In the genomic region with DNA sequence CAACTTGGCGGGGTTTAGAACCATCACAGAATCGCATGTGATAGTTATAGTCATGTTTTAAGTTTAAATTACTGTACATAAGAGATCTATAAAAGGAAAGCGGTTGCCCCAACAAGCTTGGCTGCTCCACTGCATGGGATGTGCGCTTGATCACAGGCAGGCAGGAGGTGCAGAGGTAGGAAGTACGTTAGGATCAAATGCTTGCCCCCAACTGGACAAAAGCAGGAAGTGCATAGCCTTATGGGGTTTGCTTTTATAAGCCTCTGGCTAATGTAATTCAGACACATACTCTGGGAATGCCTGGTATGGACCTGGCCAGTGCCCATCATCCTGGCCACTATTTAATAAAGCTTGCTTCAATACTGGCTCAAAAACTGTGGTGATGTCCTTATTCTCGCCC, we compare ENCODE assay signal across 14 mouse cellular contexts. TPM values are rescaled to one million over a fixed set of nuclear protein-coding genes. Genes with fewer than 3 reads are reported as not detected.
DNase-seq lines count a peak whose midpoint lies in the region; TF ChIP-seq lines count a peak whose summit lies in the region.
"Had no signal": no experiment of that assay in that cellular context is flagged by ENCODE, and none has a peak within 500 bp of the region (broad histone marks: within the 10 kb centered on the region; RNA-seq: fewer than 3 reads in every experiment).

No protein-coding gene starts in this region.

- TF ChIP-seq POLR2A in cortical plate, adult 2 months (IDR thresholded peaks at IDR 0.05; ENCODE audit: extremely low read depth, insufficient read depth, low read length) = no peak

- no peak overlapping the region for H3K27ac ChIP-seq in layer of hippocampus, adult 2 months
- H3K27ac ChIP-seq in cortical plate, adult 2 months (ENCODE audit: insufficient read depth, low read length) = no peak overlapping the region
- H3K27ac ChIP-seq: heart, embryonic 15.5 days; hindbrain, embryonic 13.5 days; limb, embryonic 10.5 days had no signal

- DNase-seq in layer of hippocampus, adult 2 months (ENCODE audit: low spot score in 2 of 2) = no peak
- no peak for DNase-seq in layer of hippocampus, postnatal 36 days
- DNase-seq in 416B (ENCODE audit: low read depth) = peak; percentile 35
- DNase-seq in retina, embryonic 14.5 days (ENCODE audit: low spot score) = no peak
- DNase-seq in B cell, adult 2 months = no peak
- DNase-seq: cerebellum, adult 9-10 months; gastrocnemius, postnatal 25 days; kidney, adult 8-10 months; layer of hippocampus, adult 9-11 months had no signal

- H3K27me3 ChIP-seq in E14TG2a.4 (ENCODE audit: insufficient read depth, low read length) = peaks cover 10% of the 10 kb centered on the region
- H3K27me3 ChIP-seq: heart, embryonic 15.5 days; hindbrain, embryonic 13.5 days had no signal

- H3K36me3 ChIP-seq in E14TG2a.4 (ENCODE audit: insufficient read depth, low read length) = no peaks in the 10 kb centered on the region
- H3K36me3 ChIP-seq: heart, embryonic 15.5 days; hindbrain, embryonic 13.5 days; limb, embryonic 10.5 days had no signal

- TF ChIP-seq CTCF in layer of hippocampus, adult 2 months (conservative IDR thresholded peaks at IDR 0.05) = peak; percentile 61
- peak; percentile 75 for TF ChIP-seq CTCF in E14TG2a.4 (conservative IDR thresholded peaks at IDR 0.05; ENCODE audit: low read length)
- TF ChIP-seq CTCF in cortical plate, adult 2 months (IDR thresholded peaks at IDR 0.05; ENCODE audit: extremely low read depth, insufficient read depth, low read length) = 0 out of 2 replicates have a peak, but pooled peaks have one; percentile 14

- no peaks in the 10 kb centered on the region for H3K9me3 ChIP-seq in E14TG2a.4 (ENCODE audit: low read length)
- H3K9me3 ChIP-seq: heart, embryonic 15.5 days; hindbrain, embryonic 13.5 days; limb, embryonic 10.5 days had no signal

- H3K4me1 ChIP-seq in E14TG2a.4 (replicated peaks; ENCODE audit: low read depth, low read length) = peaks cover 27% of the 10 kb centered on the region
- H3K4me1 ChIP-seq in cortical plate, adult 2 months (ENCODE audit: control insufficient read depth, insufficient read depth, low read length) = peaks cover 6% of the 10 kb centered on the region
- H3K4me1 ChIP-seq: hindbrain, embryonic 13.5 days had no signal

- no peak overlapping the region for H3K4me3 ChIP-seq in layer of hippocampus, adult 2 months
- H3K4me3 ChIP-seq in E14TG2a.4 (replicated peaks; ENCODE audit: low read length) = no peak overlapping the region
- H3K4me3 ChIP-seq in cortical plate, adult 2 months (ENCODE audit: insufficient read depth, low read length) = no peak overlapping the region
- H3K4me3 ChIP-seq: heart, embryonic 15.5 days; hindbrain, embryonic 13.5 days; limb, embryonic 10.5 days had no signal

RNA-seq across cellular contexts. Expression of a gene that starts 17.5 kb away (rescaled TPM):
- 100 to 1,000 TPM; 131 to 138 TPM for total RNA-seq in layer of hippocampus, adult 2 months (2021)
- 100 to 1,000 TPM; 127 to 142 TPM for total RNA-seq in layer of hippocampus, postnatal 36 days (2021)
- 104 and 122 TPM in 2 replicates for polyA plus RNA-seq in cortical plate, adult 2 months (2012; rRNA removed)

RNA-seq across cellular contexts. Expression of a gene that starts 48.8 kb away (rescaled TPM):
- total RNA-seq in layer of hippocampus, adult 2 months (2021) = 10 to 100 TPM; 10.1 to 10.6 TPM
- 10 to 100 TPM; 11.9 to 12.6 TPM for total RNA-seq in layer of hippocampus, postnatal 36 days (2021)
- 38.0 and 44.6 TPM in 2 replicates for polyA plus RNA-seq in cortical plate, adult 2 months (2012; rRNA removed)

RNA-seq across cellular contexts. Expression of a gene that starts 54.5 kb away (rescaled TPM):
- total RNA-seq in layer of hippocampus, adult 2 months (2021) = 100 to 1,000 TPM; 116 to 121 TPM
- total RNA-seq in layer of hippocampus, postnatal 36 days (2021) = 100 to 1,000 TPM; 112 to 121 TPM
- 140 and 145 TPM in 2 replicates for polyA plus RNA-seq in cortical plate, adult 2 months (2012; rRNA removed)
- polyA plus RNA-seq: limb, embryonic 10.5 days had no signal

Comparison
In these comparisons a context has a peak if more than half of its experiments do, and no peak if none do; other contexts are left out.
1. CTCF ChIP-seq: peak in every context shown above with its lines; median percentile 75 in E14TG2a.4; 61 in layer of hippocampus, adult 2 months; 14 in cortical plate, adult 2 months.